Mouse (Mus musculus): Measurements from ENCODE around the gene Rgs6. TPM values are rescaled to one million over a fixed set of nuclear protein-coding genes. Genes with fewer than 3 reads are reported as not detected.

Rgs6 gene
- polyA plus RNA-seq, 1 experiment from 2014 or later: 12.5 TPM

- Histone ChIP-seq H3K4me2 (ENCODE audit: low read length) (no peak overlapping the region), H3K36me3 (ENCODE audit: control insufficient read depth, insufficient read depth, low read length) (no peaks in the 10 kb centered on the region), H3K9ac (replicated peaks; ENCODE audit: low read length) (no peak overlapping the region), H3K9me3 (ENCODE audit: control insufficient read depth, low read length) (no peaks in the 10 kb centered on the region), H3K4me1 (ENCODE audit: control insufficient read depth, insufficient read depth, low read length) (no peaks in the 10 kb centered on the region; the same call in 1 of the 2 replicates), H3K27ac (replicated peaks; ENCODE audit: low read depth, low read length) (no peak overlapping the region), H3K4me3 (replicated peaks; ENCODE audit: low read depth, low read length) (no peak overlapping the region), H3K27me3 (ENCODE audit: control insufficient read depth, insufficient read depth, low read length) (no peaks in the 10 kb centered on the region)
- 67% methylated on average over 2 of the region's 2 CpGs for WGBS
- ATAC-seq (ENCODE audit: low FRiP score, low TSS enrichment) (no peak), DNase-seq (no peak)
Measured at GRCm38 (mm10) chr12:82751846-82752245, 163.8 kb downstream of the Rgs6 start.

- no peak for DNase-seq
- no peak for ATAC-seq (ENCODE audit: low FRiP score, low TSS enrichment)
- H3K27me3 ChIP-seq (ENCODE audit: control insufficient read depth, insufficient read depth, low read length): no peaks in the 10 kb centered on the region
- H3K4me2 ChIP-seq (ENCODE audit: low read length): no peak overlapping the region
- H3K4me3 ChIP-seq (replicated peaks; ENCODE audit: low read depth, low read length): no peak overlapping the region
- WGBS: 66% methylated on average over 3 of the region's 3 CpGs
- no peaks in the 10 kb centered on the region for H3K4me1 ChIP-seq (ENCODE audit: control insufficient read depth, insufficient read depth, low read length)
- no peak overlapping the region for H3K9ac ChIP-seq (replicated peaks; ENCODE audit: low read length)
- H3K36me3 ChIP-seq (ENCODE audit: control insufficient read depth, insufficient read depth, low read length): no peaks in the 10 kb centered on the region
- H3K9me3 ChIP-seq (ENCODE audit: control insufficient read depth, low read length): no peaks in the 10 kb centered on the region
- H3K27ac ChIP-seq (replicated peaks; ENCODE audit: low read depth, low read length): no peak overlapping the region
Measured at GRCm38 (mm10) chr12:82754501-82754900, 166.4 kb downstream of the Rgs6 start.

GRCm38 (mm10) chr12:82756756-82757155, 168.7 kb downstream of the Rgs6 start:
- H3K27ac ChIP-seq (replicated peaks; ENCODE audit: low read depth, low read length): no peak overlapping the region
- no peak for ATAC-seq (ENCODE audit: low FRiP score, low TSS enrichment)
- H3K4me1 ChIP-seq (ENCODE audit: control insufficient read depth, insufficient read depth, low read length): no peaks in the 10 kb centered on the region
- no peaks in the 10 kb centered on the region for H3K9me3 ChIP-seq (ENCODE audit: control insufficient read depth, low read length)
- no peaks in the 10 kb centered on the region for H3K36me3 ChIP-seq (ENCODE audit: control insufficient read depth, insufficient read depth, low read length)
- H3K27me3 ChIP-seq (ENCODE audit: control insufficient read depth, insufficient read depth, low read length): no peaks in the 10 kb centered on the region
- WGBS: 81% methylated on average over 6 of the region's 6 CpGs
- H3K4me3 ChIP-seq (replicated peaks; ENCODE audit: low read depth, low read length): no peak overlapping the region
- no peak overlapping the region for H3K9ac ChIP-seq (replicated peaks; ENCODE audit: low read length)
- DNase-seq: no peak
- no peak overlapping the region for H3K4me2 ChIP-seq (ENCODE audit: low read length)

- WGBS: 81% methylated on average over 1 of the region's 1 CpGs
- ATAC-seq (ENCODE audit: low FRiP score, low TSS enrichment) (no peak), DNase-seq (no peak)
Measured at GRCm38 (mm10) chr12:82757367-82757766, 169.3 kb downstream of the Rgs6 start.

GRCm38 (mm10) chr12:82762046-82762445, 174.0 kb downstream of the Rgs6 start:
- Histone ChIP-seq H3K4me3 (replicated peaks; ENCODE audit: low read depth, low read length) (no peak overlapping the region), H3K4me2 (ENCODE audit: low read length) (no peak overlapping the region), H3K9ac (replicated peaks; ENCODE audit: low read length) (no peak overlapping the region), H3K27me3 (ENCODE audit: control insufficient read depth, insufficient read depth, low read length) (no peaks in the 10 kb centered on the region), H3K4me1 (ENCODE audit: control insufficient read depth, insufficient read depth, low read length) (no peaks in the 10 kb centered on the region), H3K36me3 (ENCODE audit: control insufficient read depth, insufficient read depth, low read length) (no peaks in the 10 kb centered on the region), H3K27ac (replicated peaks; ENCODE audit: low read depth, low read length) (no peak overlapping the region), H3K9me3 (ENCODE audit: control insufficient read depth, low read length) (no peaks in the 10 kb centered on the region)
- no peak for DNase-seq
- 84% methylated on average over 2 of the region's 2 CpGs for WGBS
- ATAC-seq (ENCODE audit: low FRiP score, low TSS enrichment): no peak

More at GRCm38 (mm10) chr12:82757367-82757766, 169.3 kb downstream of the Rgs6 start:
- no peak overlapping the region for H3K9ac ChIP-seq (replicated peaks; ENCODE audit: low read length)
- H3K27me3 ChIP-seq (ENCODE audit: control insufficient read depth, insufficient read depth, low read length): no peaks in the 10 kb centered on the region
- H3K9me3 ChIP-seq (ENCODE audit: control insufficient read depth, low read length): no peaks in the 10 kb centered on the region
- H3K4me3 ChIP-seq (replicated peaks; ENCODE audit: low read depth, low read length): no peak overlapping the region
- H3K27ac ChIP-seq (replicated peaks; ENCODE audit: low read depth, low read length): no peak overlapping the region
- H3K36me3 ChIP-seq (ENCODE audit: control insufficient read depth, insufficient read depth, low read length): no peaks in the 10 kb centered on the region
- no peak overlapping the region for H3K4me2 ChIP-seq (ENCODE audit: low read length)
- H3K4me1 ChIP-seq (ENCODE audit: control insufficient read depth, insufficient read depth, low read length): no peaks in the 10 kb centered on the region

- no peak for ATAC-seq (ENCODE audit: low FRiP score, low TSS enrichment)
- WGBS: 80% methylated on average over 3 of the region's 3 CpGs
Measured at GRCm38 (mm10) chr12:82768726-82769125, 180.6 kb downstream of the Rgs6 start.

GRCm38 (mm10) chr12:82772215-82772614, 184.1 kb downstream of the Rgs6 start:
- DNase-seq: no peak
- 95% methylated on average over 2 of the region's 2 CpGs for WGBS
- no peak overlapping the region for H3K9ac ChIP-seq (replicated peaks; ENCODE audit: low read length)
- no peak overlapping the region for H3K4me2 ChIP-seq (ENCODE audit: low read length)
- H3K9me3 ChIP-seq (ENCODE audit: control insufficient read depth, low read length): no peaks in the 10 kb centered on the region
- H3K27me3 ChIP-seq (ENCODE audit: control insufficient read depth, insufficient read depth, low read length): no peaks in the 10 kb centered on the region
- H3K4me1 ChIP-seq (ENCODE audit: control insufficient read depth, insufficient read depth, low read length): no peaks in the 10 kb centered on the region
- ATAC-seq (ENCODE audit: low FRiP score, low TSS enrichment): no peak
- H3K4me3 ChIP-seq (replicated peaks; ENCODE audit: low read depth, low read length): no peak overlapping the region
- no peaks in the 10 kb centered on the region for H3K36me3 ChIP-seq (ENCODE audit: control insufficient read depth, insufficient read depth, low read length)
- no peak overlapping the region for H3K27ac ChIP-seq (replicated peaks; ENCODE audit: low read depth, low read length)

More at GRCm38 (mm10) chr12:82768726-82769125, 180.6 kb downstream of the Rgs6 start:
- no peaks in the 10 kb centered on the region for H3K9me3 ChIP-seq (ENCODE audit: control insufficient read depth, low read length)
- no peaks in the 10 kb centered on the region for H3K4me1 ChIP-seq (ENCODE audit: control insufficient read depth, insufficient read depth, low read length)
- H3K36me3 ChIP-seq (ENCODE audit: control insufficient read depth, insufficient read depth, low read length): no peaks in the 10 kb centered on the region
- no peak for DNase-seq
- H3K4me2 ChIP-seq (ENCODE audit: low read length): no peak overlapping the region
- H3K4me3 ChIP-seq (replicated peaks; ENCODE audit: low read depth, low read length): no peak overlapping the region
- H3K9ac ChIP-seq (replicated peaks; ENCODE audit: low read length): no peak overlapping the region
- H3K27ac ChIP-seq (replicated peaks; ENCODE audit: low read depth, low read length): no peak overlapping the region
- no peaks in the 10 kb centered on the region for H3K27me3 ChIP-seq (ENCODE audit: control insufficient read depth, insufficient read depth, low read length)

GRCm38 (mm10) chr12:82774576-82774975, 186.5 kb downstream of the Rgs6 start:
- no peak for DNase-seq

GRCm38 (mm10) chr12:82776686-82777085, 188.6 kb downstream of the Rgs6 start:
- Histone ChIP-seq H3K4me2 (ENCODE audit: low read length) (no peak overlapping the region), H3K9ac (replicated peaks; ENCODE audit: low read length) (no peak overlapping the region), H3K36me3 (ENCODE audit: control insufficient read depth, insufficient read depth, low read length) (no peaks in the 10 kb centered on the region), H3K4me1 (ENCODE audit: control insufficient read depth, insufficient read depth, low read length) (no peaks in the 10 kb centered on the region), H3K9me3 (ENCODE audit: control insufficient read depth, low read length) (no peaks in the 10 kb centered on the region), H3K27me3 (ENCODE audit: control insufficient read depth, insufficient read depth, low read length) (no peaks in the 10 kb centered on the region), H3K4me3 (replicated peaks; ENCODE audit: low read depth, low read length) (no peak overlapping the region), H3K27ac (replicated peaks; ENCODE audit: low read depth, low read length) (no peak overlapping the region)
- WGBS: 81% methylated on average over 4 of the region's 4 CpGs
- ATAC-seq (ENCODE audit: low FRiP score, low TSS enrichment) (no peak), DNase-seq (no peak)

More at GRCm38 (mm10) chr12:82774576-82774975, 186.5 kb downstream of the Rgs6 start:
- Histone ChIP-seq H3K36me3 (ENCODE audit: control insufficient read depth, insufficient read depth, low read length) (no peaks in the 10 kb centered on the region), H3K4me1 (ENCODE audit: control insufficient read depth, insufficient read depth, low read length) (no peaks in the 10 kb centered on the region), H3K9me3 (ENCODE audit: control insufficient read depth, low read length) (no peaks in the 10 kb centered on the region), H3K4me2 (ENCODE audit: low read length) (no peak overlapping the region), H3K4me3 (replicated peaks; ENCODE audit: low read depth, low read length) (no peak overlapping the region), H3K9ac (replicated peaks; ENCODE audit: low read length) (no peak overlapping the region), H3K27ac (replicated peaks; ENCODE audit: low read depth, low read length) (no peak overlapping the region), H3K27me3 (ENCODE audit: control insufficient read depth, insufficient read depth, low read length) (no peaks in the 10 kb centered on the region)
- ATAC-seq (ENCODE audit: low FRiP score, low TSS enrichment): no peak
- WGBS: 82% methylated on average over 7 of the region's 7 CpGs

Measured in midbrain, embryonic 14.5 days (tissue).